Mouse (Mus musculus) megakaryocyte-erythroid progenitor cell, adult 5-6 weeks (primary cell): Measurements from ENCODE around the gene 1700013G24Rik. TPM values are rescaled to one million over a fixed set of nuclear protein-coding genes. Genes with fewer than 3 reads are reported as not detected.
A peak's percentile ranks its signal among the peaks of the same experiment; 100 is the strongest.

Experiments
- ATAC-seq: replicated peaks from 2 replicates; pipeline ENCODE4 v1.8.0; 2016; ENCODE audit warnings: mild to moderate bottlenecking, inconsistent platforms; ENCODE audit not compliant: severe bottlenecking, poor library complexity, low FRiP score, low TSS enrichment
- total RNA-seq, 2 experiments: library from RNA; stranded (forward) in 1 of 2; stranded (reverse) in 1 of 2; fragments of 200-1000, 215-1000 nt in 1 of 2; fragments of >200 nt in 1 of 2; fragmentation: Nextera tagmentation in 1 of 2; gene quantifications; 2 replicates each; pipeline ENCODE4 v1.2.3; 2014 to 2017

Gene 1700013G24Rik
- total RNA-seq, 2 experiments from 2014 or later: not detected

DNA sequence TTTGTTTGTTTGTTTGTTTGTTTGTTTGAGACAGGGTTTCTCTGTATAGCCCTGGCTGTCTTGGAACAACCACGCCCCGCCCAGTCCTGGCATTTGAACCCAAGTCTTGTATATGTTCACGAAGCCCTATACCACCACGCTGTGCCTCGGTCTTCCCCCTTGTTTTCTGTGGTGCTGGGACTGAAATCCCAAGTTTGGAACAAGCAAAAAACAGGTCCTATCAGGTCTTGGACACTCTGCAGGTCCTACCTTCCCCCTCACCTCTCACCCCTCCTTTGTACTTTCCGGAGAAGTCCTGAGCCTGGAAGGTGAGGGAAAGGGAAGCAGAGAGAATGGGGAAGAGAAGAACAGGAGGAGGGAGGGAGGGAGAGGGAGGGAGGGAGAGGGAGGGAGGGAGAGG is 894 bp upstream of the 1700013G24Rik start:
- no peak for ATAC-seq

GRCm38 (mm10) chr4:137454582-137454981 is 1.5 kb downstream of the 1700013G24Rik start:
- no peak for ATAC-seq

DNA sequence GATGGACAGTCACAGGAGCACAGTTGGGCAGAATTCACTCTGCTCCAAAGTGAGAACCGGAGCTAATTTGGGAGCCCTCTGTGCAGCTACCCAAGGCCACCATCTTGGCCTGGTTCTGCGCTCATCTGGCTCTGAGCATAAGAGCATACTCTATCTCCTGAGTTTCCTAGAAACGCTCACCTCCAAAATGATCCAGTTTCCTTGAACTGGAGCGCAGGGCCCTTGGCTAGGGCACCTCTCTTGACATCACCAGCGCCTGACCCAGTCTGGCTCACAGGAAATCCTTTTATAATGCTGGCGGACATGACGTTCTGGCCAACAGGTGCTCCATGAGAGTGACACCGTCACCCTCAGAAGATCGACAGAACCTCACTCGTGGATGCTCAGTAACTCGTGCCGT is 3.5 kb downstream of the 1700013G24Rik start:
- ATAC-seq: no peak

DNA sequence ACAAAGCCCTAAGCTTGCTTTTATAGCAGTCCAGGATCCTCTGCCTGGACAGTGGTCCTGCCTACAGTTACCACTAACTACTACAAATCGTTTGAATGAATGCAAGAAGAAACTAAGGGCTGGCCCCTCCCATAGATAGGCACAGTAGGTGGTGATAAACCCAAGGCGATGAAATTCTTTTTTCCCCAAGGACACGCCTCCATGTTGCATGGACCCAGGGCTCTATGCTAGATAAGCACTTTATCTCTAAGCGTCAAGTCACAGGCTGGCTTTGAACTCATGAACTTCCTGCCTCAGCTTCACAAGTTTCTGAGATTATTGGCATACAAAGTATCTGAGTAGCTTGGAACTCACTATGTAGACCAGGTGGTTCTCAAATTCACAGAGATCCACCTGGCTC is 4.2 kb downstream of the 1700013G24Rik start:
- peak; percentile 75 for ATAC-seq

GRCm38 (mm10) chr4:137458310-137458709 is 5.2 kb downstream of the 1700013G24Rik start:
- no peak for ATAC-seq

DNA sequence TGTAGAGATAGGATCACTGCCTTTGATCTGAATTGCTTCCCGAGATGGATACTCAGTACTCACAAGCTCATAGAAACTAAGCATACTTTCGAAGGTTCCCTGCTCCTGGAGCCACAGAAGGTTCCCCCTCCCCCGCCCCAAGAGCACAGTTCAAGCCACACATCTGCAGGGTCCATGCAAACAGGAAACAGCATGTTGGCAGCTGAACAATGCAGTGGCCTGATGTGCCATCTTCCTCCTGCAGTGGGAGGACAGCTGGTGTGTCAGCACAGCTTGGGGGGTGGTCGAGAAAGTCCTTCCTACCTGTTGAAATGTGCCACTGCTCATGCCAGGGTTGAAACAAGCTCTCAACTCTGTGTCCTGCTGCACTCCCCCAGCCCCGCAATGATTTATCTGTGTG is 5.8 kb downstream of the 1700013G24Rik start:
- ATAC-seq: no peak

DNA sequence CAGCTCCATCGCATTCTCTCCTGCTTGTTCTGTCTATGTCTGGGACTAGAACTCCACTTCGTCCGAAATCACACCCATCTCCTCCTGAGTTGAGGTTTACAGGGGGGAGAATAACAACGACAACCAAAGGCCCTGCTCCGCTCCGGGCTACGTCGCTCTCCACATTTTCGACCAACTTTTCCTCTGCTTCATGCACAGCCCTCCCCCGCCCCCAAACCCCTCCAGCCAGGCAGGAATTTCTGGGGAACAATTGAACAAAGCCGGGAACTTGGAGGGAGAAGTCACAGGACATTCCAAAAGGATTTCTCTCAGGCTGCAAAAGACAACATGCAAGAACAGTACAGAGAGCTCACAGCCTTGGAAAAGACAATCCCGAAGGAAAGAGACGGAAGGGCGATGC is 7.6 kb downstream of the 1700013G24Rik start:
- no peak for ATAC-seq

- no peak for ATAC-seq
These were observed 8.1 kb downstream of the 1700013G24Rik start for GRCm38 (mm10) chr4:137461217-137461616.

GRCm38 (mm10) chr4:137461981-137462690 is 9.1 kb downstream of the 1700013G24Rik start:
- no peak for ATAC-seq

GRCm38 (mm10) chr4:137465125-137465787 is 12.2 kb downstream of the 1700013G24Rik start:
- no peak for ATAC-seq

DNA sequence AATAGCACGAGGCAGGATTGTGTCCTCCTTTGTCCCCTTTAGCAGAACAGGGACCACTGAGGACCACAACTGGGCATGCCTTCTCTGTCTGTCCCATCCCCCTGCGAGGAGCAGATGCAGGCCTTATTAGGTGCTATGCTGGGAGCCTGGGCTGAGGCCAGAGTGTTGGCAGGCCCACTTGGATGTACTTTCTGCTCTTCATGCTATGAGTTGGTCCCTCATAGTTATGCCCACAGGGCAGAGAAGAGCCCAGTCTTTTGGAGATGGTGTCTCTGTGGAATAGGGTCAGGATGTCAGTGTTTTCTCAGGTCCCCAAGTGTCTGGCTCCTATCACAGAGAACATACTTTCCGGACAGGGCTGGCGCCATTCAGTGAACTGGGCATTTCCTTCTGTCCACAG is 13.9 kb downstream of the 1700013G24Rik start:
- no peak for ATAC-seq

DNA sequence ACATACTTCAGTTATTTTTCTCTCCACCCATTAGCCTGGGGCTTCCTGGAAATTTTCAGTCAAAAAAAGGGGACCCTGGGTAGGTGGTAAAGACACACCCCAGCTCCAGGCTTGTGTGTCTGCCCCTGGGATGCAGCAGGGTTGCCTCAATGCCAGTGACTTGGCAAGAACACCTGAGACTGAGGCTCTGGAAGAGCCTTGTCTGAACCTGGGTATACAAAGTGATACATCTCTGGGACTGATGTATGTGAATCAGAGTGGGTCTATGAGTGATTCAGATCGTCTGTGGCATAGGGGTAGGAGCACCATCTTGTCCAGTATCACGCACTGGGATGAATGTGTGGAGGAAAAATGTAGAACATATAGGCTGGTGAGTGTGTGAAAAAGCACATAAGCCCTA is 14.4 kb downstream of the 1700013G24Rik start:
- ATAC-seq: no peak

- peak; percentile 94 for ATAC-seq
These were observed 15.4 kb downstream of the 1700013G24Rik start, which contains the start of gene Hspg2 for GRCm38 (mm10) chr4:137468260-137469080. TSS of gene Hspg2 (plus strand) at chr4:137468769.

- ATAC-seq: no peak
These were observed 16.2 kb downstream of the 1700013G24Rik start for GRCm38 (mm10) chr4:137469081-137469844.

DNA sequence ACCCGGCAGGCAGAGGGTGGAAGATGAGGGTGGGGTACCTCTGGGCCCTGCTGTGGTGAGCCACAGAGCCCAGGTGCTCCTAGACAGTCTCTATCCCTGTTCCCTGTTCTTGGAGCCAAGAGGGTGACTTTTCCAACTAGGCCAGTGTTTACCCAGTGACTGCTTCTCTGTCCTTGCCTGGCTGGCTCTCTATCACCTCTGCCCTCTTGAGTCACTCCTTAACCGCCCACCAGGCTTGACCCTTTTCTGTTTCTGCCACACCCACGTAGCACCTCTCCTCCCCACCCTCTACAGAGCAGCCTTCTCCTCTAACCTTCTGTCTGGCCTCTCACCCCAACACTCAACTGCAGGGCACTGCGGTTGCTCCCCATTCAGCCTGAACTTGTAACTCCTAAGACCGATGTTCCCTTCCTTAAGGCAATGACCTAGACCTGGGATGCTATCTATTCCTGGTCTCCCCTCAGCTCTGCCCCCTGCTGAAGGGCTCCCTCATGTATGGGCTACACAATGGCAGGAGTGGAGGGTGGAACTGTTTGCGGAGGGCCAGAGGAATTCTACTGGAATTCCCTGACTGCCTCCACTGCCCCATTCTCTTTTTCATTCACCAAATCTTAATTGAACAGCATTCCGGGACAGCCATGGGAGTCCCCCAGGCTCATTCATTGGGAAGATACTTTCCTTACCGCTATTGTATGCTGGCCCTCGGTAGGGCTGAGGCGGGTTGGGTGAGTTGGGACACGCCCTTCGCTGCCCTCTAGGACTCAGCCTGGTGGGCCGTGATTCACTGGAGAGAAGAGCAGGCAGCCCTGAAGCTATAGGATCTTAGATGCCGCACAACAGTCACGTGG is 17.0 kb downstream of the 1700013G24Rik start:
- no peak for ATAC-seq

DNA sequence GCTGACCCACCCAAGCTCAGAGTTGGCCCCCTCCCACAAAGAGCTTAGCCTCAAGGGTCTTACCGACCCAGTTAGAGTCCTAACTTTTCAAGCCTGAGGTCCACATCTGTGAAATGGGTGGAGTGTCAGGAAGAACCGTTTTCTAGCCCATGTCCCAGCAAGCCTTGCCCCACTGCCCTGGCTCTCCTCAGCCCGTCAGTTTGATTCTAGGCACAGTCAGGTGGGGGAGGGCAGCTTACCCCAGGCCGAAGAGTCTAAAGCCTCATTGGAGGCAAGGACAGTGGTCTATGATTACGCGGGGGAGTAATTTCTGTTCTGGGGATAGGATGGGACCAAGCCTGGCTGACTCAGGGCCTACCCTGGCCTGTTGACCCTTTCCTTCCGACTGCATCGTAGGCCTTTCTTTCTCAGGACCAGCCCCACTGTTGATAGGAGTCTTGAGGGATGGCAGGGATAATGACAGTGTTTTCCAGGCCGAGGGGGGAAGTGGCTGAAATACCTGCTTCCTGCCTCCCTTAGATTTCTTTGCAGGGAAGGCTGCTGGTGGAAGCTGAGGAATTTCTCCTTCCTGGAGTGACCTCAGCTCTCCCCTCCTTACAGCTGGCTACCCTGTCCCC is 17.7 kb downstream of the 1700013G24Rik start:
- ATAC-seq: no peak

DNA sequence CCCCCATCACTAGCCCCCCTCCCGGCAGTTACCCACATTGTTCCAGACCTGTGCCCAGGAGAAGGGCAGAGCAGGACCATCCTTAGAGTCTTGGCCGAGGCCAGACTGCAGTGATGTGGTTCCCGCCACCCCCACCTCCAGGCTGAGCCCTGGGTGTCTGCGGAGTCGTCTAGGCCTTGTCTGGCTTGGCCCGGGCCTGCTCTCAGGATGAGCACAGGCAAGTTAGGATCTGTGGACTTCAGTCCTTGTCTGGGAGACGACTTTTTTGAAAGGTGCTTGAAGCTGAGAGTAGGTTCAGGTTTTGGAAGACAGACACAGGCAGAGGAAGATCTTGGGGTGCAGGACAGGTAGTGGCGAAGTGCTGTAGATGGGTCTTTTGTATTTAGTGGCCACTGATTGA is 18.2 kb downstream of the 1700013G24Rik start:
- ATAC-seq: no peak

- no peak for ATAC-seq
These were observed 20.2 kb downstream of the 1700013G24Rik start for GRCm38 (mm10) chr4:137473240-137473639.
